Mouse (Mus musculus): Measurements from ENCODE around the gene Rarb.

DNA sequence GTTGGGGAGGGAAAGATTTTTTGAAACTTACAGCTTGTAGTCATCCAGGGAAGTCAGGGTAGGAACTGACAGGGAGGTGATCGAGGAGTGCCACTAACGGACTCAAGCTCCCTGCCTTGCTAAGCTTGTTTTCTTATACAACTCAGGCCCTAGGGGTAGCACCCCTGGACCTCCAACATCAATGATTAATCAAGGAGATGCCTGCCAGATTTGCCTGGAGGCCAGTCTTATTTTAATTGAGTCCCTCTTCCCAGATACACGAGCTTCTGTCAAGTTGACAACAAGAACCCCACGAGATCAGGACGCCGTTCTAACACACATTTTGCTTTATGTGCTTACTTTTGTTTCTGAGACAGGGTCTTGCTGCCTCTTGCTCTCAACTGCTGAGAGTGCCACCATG, 338.3 kb downstream of the Rarb start:
- TF ChIP-seq CTCF (IDR thresholded peaks at IDR 0.05; ENCODE audit: extremely low read depth, insufficient read depth, low read length) (no peak), POLR2A (IDR thresholded peaks at IDR 0.05; ENCODE audit: extremely low read depth, insufficient read depth, low read length) (no peak)

Measured in cortical plate, adult 2 months (tissue).